Mouse (Mus musculus) embryonic facial prominence, embryonic 11.5 days (tissue): ENCODE data around the gene Tspan12. TPM values are rescaled to one million over a fixed set of nuclear protein-coding genes. Genes with fewer than 3 reads are reported as not detected.

Source experiments
- ATAC-seq: fragments of 200-750 bp; cut with Nextera tagmentation; replicated peaks from 2 replicates; pipeline ENCODE4 v1.8.0; 2017; ENCODE audit warnings: low read depth; ENCODE audit not compliant: insufficient number of reproducible peaks, low FRiP score, low TSS enrichment
- DNase-seq: peaks from one replicate; pipeline ENCODE4 v3.0.0-alpha.2; 2015; ENCODE audit warnings: low spot score
- H3K27ac ChIP-seq: fragments of 300-500 bp; sonication (generic); replicated peaks from 2 replicates; pipeline ENCODE4 v1.5.1; 2014; ENCODE audit warnings: mild to moderate bottlenecking, low read depth, low read length, control low read depth
- H3K27me3 ChIP-seq: fragments of 300-500 bp; sonication (generic); 2 replicates; pipeline ENCODE4 v1.6.1; 2014; ENCODE audit warnings: mild to moderate bottlenecking, low read length, moderate library complexity, mixed read lengths; ENCODE audit not compliant: control insufficient read depth, insufficient read depth
- H3K36me3 ChIP-seq: fragments of 300-500 bp; sonication (generic); replicated peaks from 2 replicates; pipeline ENCODE4 v1.6.1; 2014; ENCODE audit warnings: low read depth, mild to moderate bottlenecking, low read length, moderate library complexity, mixed read lengths; ENCODE audit not compliant: control insufficient read depth, insufficient read depth
- H3K4me1 ChIP-seq: fragments of 300-500 bp; sonication (generic); 2 replicates; pipeline ENCODE4 v1.6.1; 2014; ENCODE audit warnings: low read length, mixed read lengths; ENCODE audit not compliant: control insufficient read depth, insufficient read depth
- H3K4me2 ChIP-seq: fragments of 300-500 bp; sonication (generic); 2 replicates; pipeline ENCODE4 v1.6.1; 2014; ENCODE audit warnings: low read depth, mild to moderate bottlenecking, control low read depth, low read length, moderate library complexity
- H3K4me3 ChIP-seq: fragments of 300-500 bp; sonication (generic); 2 replicates; pipeline ENCODE4 v1.5.1; 2014; ENCODE audit warnings: low read depth, low read length, control low read depth
- H3K9ac ChIP-seq: fragments of 300-500 bp; sonication (generic); replicated peaks from 2 replicates; pipeline ENCODE4 v1.6.1; 2014; ENCODE audit warnings: mild to moderate bottlenecking, control low read depth, low read length
- H3K9me3 ChIP-seq: fragments of 300-500 bp; sonication (generic); replicated peaks from 2 replicates; pipeline ENCODE4 v1.6.1; 2016; ENCODE audit warnings: mild to moderate bottlenecking, low read length, inconsistent platforms, mixed read lengths; ENCODE audit not compliant: control insufficient read depth
- WGBS: fragments of 180-500 bp; shearing (Covaris S2); extraction: QIAGEN DNeasy Blood & Tissue Kit; methylation state at CpG from one replicate; pipeline ENCODE4 v1.1.7; 2014; 5-methylcytosine and 5-hydroxymethylcytosine counted together
- polyA plus RNA-seq: library from polyadenylated mRNA; unstranded; fragments of >200 nt; fragmentation: Nextera tagmentation; extraction: Ambion mirVana; gene quantifications from 2 replicates; pipeline ENCODE4 v1.2.1, GENCODE M21; 2014

Tspan12 gene
- polyA plus RNA-seq, 1 experiment from 2014 or later = 63.9 TPM

- WGBS = 91% methylated on average over 7 of the region's 7 CpGs
- no peaks in the 10 kb centered on the region for H3K9me3 ChIP-seq
- no peaks in the 10 kb centered on the region for H3K27me3 ChIP-seq
- no peak for ATAC-seq
- DNase-seq = no peak
- no peaks in the 10 kb centered on the region for H3K4me1 ChIP-seq
- no peak overlapping the region for H3K4me3 ChIP-seq
- no peak overlapping the region for H3K9ac ChIP-seq
- no peak overlapping the region for H3K27ac ChIP-seq
- no peaks in the 10 kb centered on the region; the same call in 1 of the 2 replicates for H3K36me3 ChIP-seq
- no peak overlapping the region for H3K4me2 ChIP-seq
These were observed 28.6 kb downstream of the Tspan12 start for GRCm38 (mm10) chr6:21823694-21824093.

GRCm38 (mm10) chr6:21823281-21823680 is 29.0 kb downstream of the Tspan12 start:
- 78% methylated on average over 8 of the region's 8 CpGs for WGBS

GRCm38 (mm10) chr6:21822721-21823134 is 29.6 kb downstream of the Tspan12 start:
- no peak overlapping the region for H3K9ac ChIP-seq
- no peaks in the 10 kb centered on the region for H3K9me3 ChIP-seq
- H3K27ac ChIP-seq = no peak overlapping the region
- H3K4me1 ChIP-seq = no peaks in the 10 kb centered on the region
- no peak for DNase-seq
- ATAC-seq = no peak
- WGBS = 75% methylated on average over 7 of the region's 7 CpGs
- H3K4me3 ChIP-seq = no peak overlapping the region
- H3K4me2 ChIP-seq = no peak overlapping the region
- no peaks in the 10 kb centered on the region for H3K27me3 ChIP-seq
- no peaks in the 10 kb centered on the region for H3K36me3 ChIP-seq

More at GRCm38 (mm10) chr6:21823281-21823680, 29.0 kb downstream of the Tspan12 start:
- Histone ChIP-seq H3K27ac (no peak overlapping the region), H3K4me3 (no peak overlapping the region), H3K36me3 (no peaks in the 10 kb centered on the region; the same call in 1 of the 2 replicates), H3K27me3 (no peaks in the 10 kb centered on the region), H3K4me1 (no peaks in the 10 kb centered on the region), H3K9ac (no peak overlapping the region), H3K4me2 (no peak overlapping the region), H3K9me3 (no peaks in the 10 kb centered on the region)
- no peak for DNase-seq
- ATAC-seq = no peak

GRCm38 (mm10) chr6:21818107-21818807 is 34.1 kb downstream of the Tspan12 start:
- H3K4me1 ChIP-seq = no peaks in the 10 kb centered on the region
- WGBS = 46% methylated on average over 5 of the region's 5 CpGs
- no peak overlapping the region for H3K9ac ChIP-seq
- H3K27ac ChIP-seq = no peak overlapping the region
- H3K27me3 ChIP-seq = no peaks in the 10 kb centered on the region
- no peaks in the 10 kb centered on the region for H3K9me3 ChIP-seq
- no peak for DNase-seq
- H3K4me3 ChIP-seq = no peak overlapping the region
- no peaks in the 10 kb centered on the region; the same call in 1 of the 2 replicates for H3K36me3 ChIP-seq
- ATAC-seq = no peak
- no peak overlapping the region for H3K4me2 ChIP-seq

- DNase-seq = no peak
- no peaks in the 10 kb centered on the region for H3K36me3 ChIP-seq
- H3K4me1 ChIP-seq = no peaks in the 10 kb centered on the region
- ATAC-seq = no peak
- H3K9ac ChIP-seq = no peak overlapping the region
- H3K27ac ChIP-seq = no peak overlapping the region
- H3K27me3 ChIP-seq = no peaks in the 10 kb centered on the region
- H3K4me2 ChIP-seq = no peak overlapping the region
- WGBS = 88% methylated on average over 7 of the region's 7 CpGs
- no peak overlapping the region for H3K4me3 ChIP-seq
- no peaks in the 10 kb centered on the region for H3K9me3 ChIP-seq
These were observed 46.3 kb downstream of the Tspan12 start for GRCm38 (mm10) chr6:21806005-21806404.

GRCm38 (mm10) chr6:21805013-21805570 is 47.2 kb downstream of the Tspan12 start:
- H3K9ac ChIP-seq = no peak overlapping the region
- ATAC-seq (no peak), DNase-seq (no peak)
- H3K4me1 ChIP-seq = no peaks in the 10 kb centered on the region
- H3K27ac ChIP-seq = no peak overlapping the region
- no peak overlapping the region for H3K4me2 ChIP-seq
- H3K4me3 ChIP-seq = no peak overlapping the region
- no peaks in the 10 kb centered on the region for H3K9me3 ChIP-seq
- 79% methylated on average over 7 of the region's 7 CpGs for WGBS
- H3K36me3 ChIP-seq = no peaks in the 10 kb centered on the region
- no peaks in the 10 kb centered on the region for H3K27me3 ChIP-seq

- H3K36me3 ChIP-seq = no peaks in the 10 kb centered on the region
- H3K4me1 ChIP-seq = no peaks in the 10 kb centered on the region
- ATAC-seq (no peak), DNase-seq (no peak)
- no peaks in the 10 kb centered on the region for H3K27me3 ChIP-seq
- WGBS = 80% methylated on average over 10 of the region's 10 CpGs
- no peaks in the 10 kb centered on the region for H3K9me3 ChIP-seq
- no peak overlapping the region for H3K4me2 ChIP-seq
- no peak overlapping the region for H3K27ac ChIP-seq
- no peak overlapping the region for H3K4me3 ChIP-seq
- H3K9ac ChIP-seq = no peak overlapping the region
These were observed 48.6 kb downstream of the Tspan12 start for GRCm38 (mm10) chr6:21803483-21804340.

GRCm38 (mm10) chr6:21798581-21798980 is 53.7 kb downstream of the Tspan12 start:
- no peaks in the 10 kb centered on the region for H3K4me1 ChIP-seq
- no peaks in the 10 kb centered on the region for H3K27me3 ChIP-seq
- ATAC-seq = no peak
- no peak overlapping the region for H3K4me3 ChIP-seq
- H3K36me3 ChIP-seq = no peaks in the 10 kb centered on the region
- H3K9me3 ChIP-seq = no peaks in the 10 kb centered on the region
- 92% methylated on average over 9 of the region's 9 CpGs for WGBS
- no peak overlapping the region for H3K4me2 ChIP-seq
- no peak for DNase-seq
- H3K9ac ChIP-seq = no peak overlapping the region
- H3K27ac ChIP-seq = no peak overlapping the region
